Mouse (Mus musculus) MEL (cell line): Measurements from ENCODE around the gene Rbms2. TPM values are rescaled to one million over a fixed set of nuclear protein-coding genes. Genes with fewer than 3 reads are reported as not detected.

Experiments used
- DNase-seq: peaks from one replicate; pipeline ENCODE4 v3.0.0; 2011; ENCODE audit warnings: low read depth, low spot score
- H3K27ac ChIP-seq: 2 replicates; pipeline ENCODE4 v1.5.1; 2012; ENCODE audit warnings: low read depth, mild to moderate bottlenecking, control low read depth, low read length, moderate library complexity; ENCODE audit not compliant: control insufficient read depth
- H3K27me3 ChIP-seq, 2 experiments: fragments of 150-350 bp in 1 of 2; sonication (generic) in 1 of 2; 2 replicates each; pipeline ENCODE4 v1.6.1; 2012; ENCODE audit warnings: low read length in 2 of 2, mild to moderate bottlenecking in 2 of 2, improper control_type of control experiment in 1 of 2, moderate library complexity in 1 of 2; ENCODE audit not compliant: insufficient read depth in 2 of 2, control insufficient read depth in 1 of 2
- H3K36me3 ChIP-seq, 2 experiments: 2 replicates each; pipeline ENCODE4 v1.6.1; 2012 to 2014; ENCODE audit warnings: low read length in 2 of 2, improper control_type of control experiment in 1 of 2, inconsistent platforms in 1 of 2, mild to moderate bottlenecking in 1 of 2; ENCODE audit not compliant: insufficient read depth in 2 of 2, control insufficient read depth in 1 of 2
- H3K4me1 ChIP-seq, 2 experiments: fragments of 150-350 bp in 1 of 2; sonication (generic) in 1 of 2; 2 replicates each; pipeline ENCODE4 v1.6.1; 2012; ENCODE audit warnings: low read length in 2 of 2, improper control_type of control experiment in 1 of 2, mild to moderate bottlenecking in 1 of 2; ENCODE audit not compliant: insufficient read depth in 2 of 2, control insufficient read depth in 1 of 2
- H3K4me3 ChIP-seq, 2 experiments: fragments of 150-350 bp in 1 of 2; sonication (generic) in 1 of 2; 2 replicates each; pipeline ENCODE4 v1.5.1; 2012; ENCODE audit warnings: low read depth in 2 of 2, low read length in 2 of 2, mild to moderate bottlenecking in 2 of 2, moderate library complexity in 2 of 2, control low read depth in 1 of 2, improper control_type of control experiment in 1 of 2; ENCODE audit not compliant: control insufficient read depth in 1 of 2, insufficient read depth in 1 of 2
- H3K79me2 ChIP-seq: 2 replicates; pipeline ENCODE4 v1.6.1; 2012; ENCODE audit warnings: mild to moderate bottlenecking, low read length, moderate library complexity; ENCODE audit not compliant: control insufficient read depth, poor library complexity, insufficient read depth
- H3K9ac ChIP-seq: 2 replicates; pipeline ENCODE4 v1.6.1; 2012; ENCODE audit warnings: low read depth, mild to moderate bottlenecking, control low read depth, low read length, moderate library complexity; ENCODE audit not compliant: control insufficient read depth, poor library complexity, severe bottlenecking
- H3K9me3 ChIP-seq: fragments of 150-350 bp; sonication (generic); replicated peaks from 2 replicates; pipeline ENCODE4 v1.6.1; 2012; ENCODE audit warnings: mild to moderate bottlenecking, low read length, improper control_type of control experiment, moderate library complexity; ENCODE audit not compliant: insufficient read depth
- CTCF ChIP-seq, 3 experiments: IDR thresholded peaks in 2 of 3; conservative IDR thresholded peaks in 1 of 3; 2 replicates each; pipeline ENCODE4 v1.5.1; 2011 to 2012; ENCODE audit warnings: low read length in 3 of 3, low read depth in 2 of 3, mild to moderate bottlenecking in 2 of 3, improper control_type of control experiment in 1 of 3, inconsistent platforms in 1 of 3, mixed read lengths in 1 of 3, moderate library complexity in 1 of 3; ENCODE audit not compliant: control insufficient read depth in 1 of 3, insufficient read depth in 1 of 3, poor library complexity in 1 of 3, severe bottlenecking in 1 of 3
- GATA1 ChIP-seq: IDR thresholded peaks from 2 replicates; pipeline ENCODE4 v1.6.1; 2011; ENCODE audit warnings: low read depth, low read length, improper control_type of control experiment
- KAT2A ChIP-seq: conservative IDR thresholded peaks from 2 replicates; pipeline ENCODE4 v1.6.1; 2012; ENCODE audit warnings: low read depth, low read length, improper control_type of control experiment, inconsistent platforms
- MAX ChIP-seq: IDR thresholded peaks from 2 replicates; pipeline ENCODE4 v1.6.1; 2011; ENCODE audit warnings: low read length, improper control_type of control experiment
- MEF2A ChIP-seq: IDR thresholded peaks from 2 replicates; pipeline ENCODE4 v1.6.1; 2014; ENCODE audit warnings: low read depth, mild to moderate bottlenecking, inconsistent platforms, low read length, improper control_type of control experiment; ENCODE audit not compliant: poor library complexity, insufficient replicate concordance, severe bottlenecking; ENCODE audit errors: extremely low read depth
- MXI1 ChIP-seq: IDR thresholded peaks from 2 replicates; pipeline ENCODE4 v1.6.1; 2011; ENCODE audit warnings: mild to moderate bottlenecking, low read depth, low read length, improper control_type of control experiment
- MYC ChIP-seq: IDR thresholded peaks from 2 replicates; pipeline ENCODE4 v1.6.1; 2011; ENCODE audit warnings: low read depth, mild to moderate bottlenecking, low read length, improper control_type of control experiment, moderate library complexity
- POLR2AphosphoS2 ChIP-seq: IDR thresholded peaks from 2 replicates; pipeline ENCODE4 v1.6.1; 2011; ENCODE audit warnings: low read length, improper control_type of control experiment
- RAD21 ChIP-seq: IDR thresholded peaks from 2 replicates; pipeline ENCODE4 v1.6.1; 2011; ENCODE audit warnings: mild to moderate bottlenecking, low read depth, low read length, improper control_type of control experiment
- USF1 ChIP-seq: IDR thresholded peaks from 2 replicates; pipeline ENCODE4 v1.6.1; 2014; ENCODE audit warnings: low read depth, mild to moderate bottlenecking, inconsistent platforms, low read length, improper control_type of control experiment, moderate library complexity
- ZMIZ1 ChIP-seq: IDR thresholded peaks from 2 replicates; pipeline ENCODE4 v1.6.1; 2012; ENCODE audit warnings: low read depth, mild to moderate bottlenecking, inconsistent platforms, low read length, improper control_type of control experiment, moderate library complexity
- polyA plus RNA-seq, 2 experiments: library from polyadenylated mRNA; stranded (reverse) in 1 of 2; unstranded in 1 of 2; fragments of >175 nt in 1 of 2; fragments of >200 nt in 1 of 2; gene quantifications; 2 replicates each; pipeline versions ENCODE4 v1.2.1 to v1.2.4; 2012; ENCODE audit warnings: low replicate concordance in 2 of 2, low read depth in 1 of 2; ENCODE audit not compliant: insufficient read length in 2 of 2, insufficient read depth in 1 of 2, missing spikeins in 1 of 2
- total RNA-seq: library from RNA; depleted of rRNA; stranded (reverse); fragments of 300-350 nt; gene quantifications from 2 replicates; pipeline ENCODE4 v1.2.3, GENCODE M21; 2012

The Rbms2 gene
- total and polyA plus RNA-seq, 3 experiments = 5.1 to 23.5 TPM; not detected in 1

DNA sequence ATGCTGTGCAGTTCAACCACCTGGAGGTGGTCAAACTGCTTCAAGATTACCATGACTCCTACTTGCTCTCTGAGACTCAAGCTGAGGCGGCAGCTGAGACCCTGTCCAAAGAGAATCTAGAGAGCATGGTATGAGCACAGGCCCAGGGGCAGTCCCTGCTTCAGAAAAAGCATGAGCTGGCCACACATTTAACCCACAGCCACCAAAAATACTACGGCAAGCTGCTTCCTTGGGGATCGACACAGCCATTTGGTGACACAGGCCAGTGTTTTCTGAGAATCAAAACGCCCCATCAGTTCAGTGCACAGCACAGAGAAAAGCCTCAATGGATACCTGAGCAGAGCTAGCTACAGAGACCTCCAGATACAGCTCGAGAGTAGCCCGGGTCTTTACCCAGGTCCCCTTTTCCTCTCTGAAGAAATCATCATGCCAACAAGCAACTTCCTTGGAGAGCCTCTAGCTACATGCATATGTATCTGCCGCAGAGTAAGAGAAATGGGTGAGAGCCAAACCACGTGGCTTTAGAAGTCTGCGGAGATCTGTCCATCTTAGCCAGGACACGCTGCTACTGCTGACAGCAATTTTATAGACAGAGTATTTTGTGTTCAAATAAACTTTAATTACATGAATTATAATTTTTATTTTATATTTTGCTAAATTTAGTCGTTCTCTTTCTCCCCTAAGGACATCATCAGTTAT lies 29.4 kb upstream of the Rbms2 start:
- no peaks in the 10 kb centered on the region for H3K27me3 ChIP-seq
- TF ChIP-seq POLR2AphosphoS2 (no peak), MEF2A (no peak), MYC (no peak)
- peaks cover 0 to 13% of the 10 kb centered on the region in 2 experiments; a peak in 2 of 4 replicates for H3K36me3 ChIP-seq
- H3K9me3 ChIP-seq = no peaks in the 10 kb centered on the region
- H3K4me3 ChIP-seq = no peak overlapping the region
- H3K9ac ChIP-seq = no peak overlapping the region
- peaks cover 2 to 15% of the 10 kb centered on the region in 2 experiments; a peak in 3 of 4 replicates for H3K4me1 ChIP-seq
- H3K79me2 ChIP-seq = peaks cover 11% of the 10 kb centered on the region
- no peak for DNase-seq
- no peak overlapping the region for H3K27ac ChIP-seq

DNA sequence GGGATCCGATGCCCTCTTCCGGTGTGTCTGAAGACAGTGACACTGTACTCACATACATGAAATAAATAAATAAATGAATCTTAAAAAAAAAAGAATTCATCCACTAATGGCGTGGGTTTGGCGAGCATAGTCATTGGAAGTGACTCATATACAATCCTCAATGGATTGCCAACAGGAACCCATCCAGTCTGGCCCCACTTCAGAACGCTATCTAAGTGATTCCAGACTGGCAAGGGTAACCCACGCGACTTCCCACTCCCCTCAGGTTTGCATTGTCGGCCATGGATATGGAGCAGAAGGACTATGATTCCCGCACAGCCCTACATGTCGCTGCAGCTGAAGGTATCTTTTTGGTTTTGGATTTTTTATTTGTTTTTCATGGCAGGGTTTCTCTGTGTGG lies 28.2 kb upstream of the Rbms2 start:
- Histone ChIP-seq H3K27me3 (no peaks in the 10 kb centered on the region), H3K36me3 (peaks cover 0 to 13% of the 10 kb centered on the region in 2 experiments; a peak in 2 of 4 replicates)
- DNase-seq = no peak

GRCm38 (mm10) chr10:128204941-128205340 lies 24.8 kb upstream of the Rbms2 start:
- Histone ChIP-seq H3K36me3 (peaks cover 0 to 1% of the 10 kb centered on the region in 2 experiments; a peak in 2 of 4 replicates), H3K9me3 (no peaks in the 10 kb centered on the region), H3K9ac (no peak overlapping the region), H3K79me2 (no peaks in the 10 kb centered on the region), H3K27ac (no peak overlapping the region), H3K4me3 (no peak overlapping the region), H3K27me3 (no peaks in the 10 kb centered on the region), H3K4me1 (peaks cover 0 to under 1% of the 10 kb centered on the region in 2 experiments; a peak in 1 of 4 replicates)
- TF ChIP-seq ZMIZ1 (no peak), USF1 (no peak)
- no peak for DNase-seq

More for the DNA sequence above, 28.2 kb upstream of the Rbms2 start:
- Histone ChIP-seq H3K4me1 (peaks cover 2 to 13% of the 10 kb centered on the region in 2 experiments; a peak in 3 of 4 replicates), H3K79me2 (peaks cover 11% of the 10 kb centered on the region), H3K9me3 (no peaks in the 10 kb centered on the region), H3K27ac (no peak overlapping the region), H3K9ac (no peak overlapping the region)
- TF ChIP-seq MAX (no peak), MYC (no peak), RAD21 (no peak), GATA1 (no peak), MXI1 (no peak), CTCF (IDR thresholded peaks at IDR 0.05 in 2 of 3, conservative IDR thresholded peaks at IDR 0.05 in 1 of 3; ENCODE audit: control insufficient read depth in 1 of 3, insufficient read depth in 1 of 3, low read depth in 2 of 3, low read length in 3 of 3, poor library complexity in 1 of 3, severe bottlenecking in 1 of 3) (no peak), KAT2A (no peak)
- TF ChIP-seq, all 39 proteins: peak for 0
- H3K4me3 ChIP-seq = no peak overlapping the region
